Mouse (Mus musculus): ENCODE data around the gene Kctd20.
"Not testable (repeated sequence)": the region's sequence is repeated elsewhere in the genome, so short reads cannot be mapped to it uniquely, and the experiment has no call there.

Kctd20 gene

DNA sequence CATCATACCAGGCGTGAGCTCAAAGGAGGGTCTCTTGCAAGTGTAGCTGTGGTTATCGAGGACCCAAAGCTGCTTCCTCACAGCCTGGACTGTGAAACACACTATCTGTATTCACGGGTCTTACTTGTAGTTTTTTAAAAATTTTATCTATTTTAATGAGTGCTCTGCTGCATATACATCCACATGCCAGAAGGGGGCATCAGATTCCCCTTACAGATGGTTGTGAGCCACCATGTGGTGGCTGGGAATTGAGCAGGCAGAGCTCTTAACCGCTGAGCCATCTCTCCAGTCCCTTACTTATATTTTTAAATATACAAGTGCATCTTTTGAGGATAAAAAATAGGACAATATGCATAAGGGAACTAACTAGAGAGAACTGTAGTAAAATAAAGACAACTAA is 36.0 kb downstream of the Kctd20 start:
- DNase-seq = peak; percentile 63

DNA sequence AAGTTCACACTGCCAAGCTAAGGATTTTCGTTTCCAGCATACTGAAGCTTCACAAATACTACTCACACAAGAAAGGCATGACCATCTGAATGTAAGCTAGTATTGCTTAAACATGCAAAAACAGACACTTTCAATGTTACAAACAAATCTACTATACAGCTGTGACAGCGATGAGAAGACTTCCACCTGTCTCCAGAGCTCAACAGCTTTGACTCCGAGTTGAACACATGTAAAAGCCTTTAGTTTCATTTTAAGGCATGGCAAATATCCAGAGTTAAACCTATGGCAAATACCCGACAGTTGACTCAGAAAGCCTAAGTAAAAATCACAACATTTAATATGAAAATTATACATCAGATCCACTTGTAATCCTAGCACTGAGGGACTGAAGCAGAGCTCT is 36.5 kb downstream of the Kctd20 start:
- no peak for DNase-seq

- DNase-seq = no peak
Measured at GRCm38 (mm10) chr17:28988996-28989395, 37.2 kb downstream of the Kctd20 start.

DNA sequence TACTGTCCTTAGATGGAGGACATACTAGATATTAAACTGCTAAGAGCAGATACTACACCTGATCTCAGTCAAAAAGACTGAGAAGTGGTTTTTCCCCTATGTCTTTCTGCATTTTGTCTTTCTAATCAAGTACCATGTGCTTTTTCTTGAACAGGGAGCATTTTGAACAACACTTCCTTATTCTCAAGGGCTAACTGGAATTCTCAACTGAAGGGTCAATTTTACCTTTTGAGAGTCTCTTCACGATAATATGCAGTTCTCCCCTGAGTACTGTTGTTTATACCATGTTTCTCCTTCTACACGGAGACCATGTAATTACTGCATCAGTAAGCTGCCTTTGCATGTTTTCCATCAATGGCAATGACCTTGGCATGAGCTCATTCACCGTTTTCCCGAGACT is 38.3 kb downstream of the Kctd20 start:
- no peak for DNase-seq

GRCm38 (mm10) chr17:28991286-28991685 is 39.5 kb downstream of the Kctd20 start:
- no peak for DNase-seq

DNA sequence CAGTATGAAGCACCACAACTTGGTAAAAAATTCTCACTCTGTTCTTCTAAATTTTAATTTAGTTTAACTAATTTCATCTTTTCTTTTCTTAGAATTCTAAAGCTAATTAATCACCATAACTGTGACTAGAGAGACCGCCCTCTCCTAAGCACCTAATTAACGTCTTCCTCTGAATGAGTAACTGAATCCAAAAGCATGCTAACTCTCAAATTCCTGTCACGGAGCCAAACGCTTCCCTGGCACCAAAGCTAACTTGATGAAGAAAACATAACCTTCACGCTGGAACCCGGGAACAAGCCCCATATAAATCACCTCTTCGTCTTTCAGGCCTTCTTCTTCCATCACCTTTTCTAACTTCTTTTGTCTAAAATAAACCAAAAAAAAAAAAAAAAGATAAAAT is 40.4 kb downstream of the Kctd20 start:
- peak; percentile 60 for DNase-seq

DNA sequence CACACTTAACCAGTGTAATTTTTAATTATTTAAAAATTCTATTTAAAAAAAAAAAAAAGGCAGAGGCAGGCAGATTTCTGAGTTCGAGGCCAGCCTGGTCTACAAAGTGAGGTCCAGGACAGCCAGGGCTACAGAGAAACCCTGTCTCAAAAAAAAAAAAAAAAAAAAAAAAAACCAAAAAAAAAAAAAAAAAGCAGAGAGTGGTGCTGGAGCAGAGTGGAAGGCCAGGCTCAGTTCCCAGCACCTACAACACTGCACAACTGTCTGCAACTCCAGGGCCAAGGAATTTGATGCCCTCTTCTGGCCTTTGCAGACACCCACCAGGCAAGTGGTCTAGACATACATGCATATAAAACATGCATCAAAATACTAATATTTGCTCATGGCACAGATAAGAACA is 41.3 kb downstream of the Kctd20 start:
- not testable (repeated sequence) for DNase-seq

GRCm38 (mm10) chr17:28994615-28995014 is 42.9 kb downstream of the Kctd20 start:
- no peak for DNase-seq

- DNase-seq = peak; percentile 26
Measured at GRCm38 (mm10) chr17:29000465-29000864, 48.7 kb downstream of the Kctd20 start.

GRCm38 (mm10) chr17:29003740-29004139 is 52.0 kb downstream of the Kctd20 start:
- DNase-seq = no peak

- DNase-seq = no peak
Measured at GRCm38 (mm10) chr17:29005002-29005401, 53.3 kb downstream of the Kctd20 start.

GRCm38 (mm10) chr17:29006812-29007211 is 55.1 kb downstream of the Kctd20 start:
- peak; percentile 53 for DNase-seq

DNA sequence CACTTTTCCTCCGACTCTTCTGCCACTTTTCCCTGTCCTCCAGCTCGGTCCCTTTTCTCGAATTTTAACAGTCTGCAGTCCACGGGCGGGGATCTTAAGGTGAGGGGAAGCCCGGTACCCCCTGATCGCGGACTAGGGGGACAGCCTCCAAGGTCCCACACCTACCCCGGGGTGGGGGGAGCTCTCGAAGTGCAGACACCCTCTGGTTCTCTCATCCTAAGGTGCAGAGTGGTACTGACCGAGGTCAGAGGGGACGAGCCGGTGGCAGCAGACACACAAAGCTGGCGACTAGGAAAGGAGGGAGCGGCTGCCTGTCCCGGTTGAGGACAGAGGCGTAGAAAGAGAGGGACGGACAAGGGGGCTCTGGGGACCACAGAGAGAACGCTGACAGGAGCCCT is 55.5 kb downstream of the Kctd20 start:
- no peak for DNase-seq

DNA sequence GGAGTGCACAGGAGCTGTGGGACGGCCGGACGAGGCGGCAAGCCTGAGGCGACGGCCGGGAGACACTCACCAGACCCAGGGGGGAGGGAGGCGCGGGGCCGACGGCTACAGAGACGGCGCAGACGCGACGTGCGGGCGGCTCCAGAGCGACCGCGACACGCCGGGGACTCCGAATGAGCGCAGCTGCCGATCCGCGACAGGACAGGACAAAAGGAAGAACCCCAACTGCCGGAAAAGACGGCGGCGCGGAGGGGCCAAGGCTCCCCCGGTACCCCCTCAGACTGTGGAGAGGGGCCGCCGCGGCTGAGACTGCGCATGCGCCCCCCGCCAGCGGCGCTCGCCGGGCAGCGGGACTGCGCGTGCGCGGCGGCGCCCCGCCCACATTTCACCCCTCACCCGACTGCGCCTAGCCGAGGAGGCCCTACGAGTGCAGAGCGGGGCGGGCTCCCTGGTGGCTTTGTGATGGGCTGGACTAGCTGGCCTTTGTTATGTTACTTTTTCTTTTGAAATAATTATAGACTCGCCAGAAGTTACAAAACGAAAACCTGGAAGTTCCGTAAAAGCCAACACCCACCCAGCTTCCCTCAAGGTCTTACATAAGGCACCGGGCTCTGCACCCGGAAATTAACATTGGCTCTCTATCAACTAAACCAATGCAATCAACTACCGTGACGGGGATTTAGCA is 56.0 kb downstream of the Kctd20 start, which contains the start of gene Stk38:
Gene Stk38, minus strand, starts transcription at position 355 of the 685 bp plus-strand sequence.
- DNase-seq = peak; percentile 94

DNA sequence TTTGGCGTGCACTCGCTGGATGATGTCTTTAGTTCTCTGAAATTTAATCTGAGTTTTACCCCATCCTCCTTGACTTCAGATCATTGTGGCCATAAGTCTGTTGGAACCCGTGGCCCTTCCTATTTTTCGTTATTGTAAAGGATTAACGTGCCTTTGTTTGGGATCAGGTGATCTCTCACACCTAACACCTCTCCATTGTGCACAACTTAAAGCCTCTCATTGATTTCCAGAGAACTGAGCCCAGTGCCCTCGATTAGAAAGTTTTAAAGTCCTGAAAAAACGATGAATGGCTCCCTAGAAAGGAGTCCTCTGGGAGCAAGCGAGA is 56.5 kb downstream of the Kctd20 start:
- DNase-seq = no peak

GRCm38 (mm10) chr17:29009181-29009580 is 57.4 kb downstream of the Kctd20 start:
- peak; percentile 42 for DNase-seq

- no peak for DNase-seq
Measured at GRCm38 (mm10) chr17:29014235-29014634, 62.5 kb downstream of the Kctd20 start.

- peak; percentile 78 for DNase-seq
Measured at GRCm38 (mm10) chr17:29015638-29016037, 63.9 kb downstream of the Kctd20 start.

- peak; percentile 68 for DNase-seq
Measured at GRCm38 (mm10) chr17:29016705-29017104, 65.0 kb downstream of the Kctd20 start.

DNA sequence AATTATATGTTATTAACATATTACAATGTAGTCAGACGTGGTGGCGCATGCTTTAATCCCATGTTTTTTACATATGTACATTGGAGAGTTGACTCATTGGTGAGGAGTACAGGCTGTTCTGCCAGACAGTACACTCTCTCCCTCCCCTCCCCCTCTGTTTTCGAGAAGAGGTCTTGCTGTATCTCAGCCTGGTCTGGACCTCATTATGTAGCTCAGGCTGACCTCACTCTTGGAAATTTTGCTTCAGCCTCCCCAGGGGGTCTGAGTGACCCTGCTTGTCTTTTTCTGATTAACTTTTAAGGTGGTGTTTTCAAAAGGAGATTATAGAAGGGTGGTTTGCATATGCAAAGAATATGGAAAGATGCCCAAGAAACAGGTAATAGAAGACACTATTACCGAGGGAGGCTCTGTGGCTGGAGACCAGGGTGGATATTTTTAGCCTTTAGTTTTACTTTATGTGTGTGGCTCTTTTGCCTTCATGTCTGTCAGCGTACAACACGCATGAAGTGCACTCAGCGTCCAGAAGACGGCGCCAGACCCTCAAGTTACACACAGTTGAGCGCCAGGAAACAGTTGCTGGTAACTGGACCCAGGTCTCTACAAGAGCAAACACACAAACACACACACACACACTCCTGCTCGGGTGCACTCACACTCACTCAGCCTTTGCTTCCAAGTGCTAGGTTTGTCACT is 66.7 kb downstream of the Kctd20 start:
- DNase-seq = peak; percentile 69
